Mouse (Mus musculus): ENCODE measurements around the gene Tbl3. TPM values are rescaled to one million over a fixed set of nuclear protein-coding genes. Genes with fewer than 3 reads are reported as not detected.

Tbl3 gene
- polyA plus RNA-seq, 1 experiment from 2014 or later: 25.2 TPM

- no peak overlapping the region for H3K4me2 ChIP-seq (replicated peaks; ENCODE audit: low read depth)
- no peak for ATAC-seq
- H3K27me3 ChIP-seq (replicated peaks; ENCODE audit: control insufficient read depth, insufficient read depth, low read length): no peaks in the 10 kb centered on the region
- no peaks in the 10 kb centered on the region for H3K9me3 ChIP-seq (ENCODE audit: control insufficient read depth)
- 99% methylated on average over 3 of the region's 3 CpGs for WGBS
- no peaks in the 10 kb centered on the region; the same call in 1 of the 2 replicates for H3K4me1 ChIP-seq (replicated peaks; ENCODE audit: control insufficient read depth, insufficient read depth, low read length)
- H3K9ac ChIP-seq (ENCODE audit: low read depth, low read length): no peak overlapping the region
- no peak for TF ChIP-seq CTCF (IDR thresholded peaks at IDR 0.05; ENCODE audit: low read depth)
- peaks cover 36% of the 10 kb centered on the region; the same call in 1 of the 2 replicates for H3K36me3 ChIP-seq (ENCODE audit: control insufficient read depth, insufficient read depth)
- H3K4me3 ChIP-seq (ENCODE audit: low read depth, low read length): no peak overlapping the region
- no peak overlapping the region for H3K27ac ChIP-seq (ENCODE audit: low read depth, low read length)
Measured at GRCm38 (mm10) chr17:24705821-24706220, 1.6 kb downstream of the Tbl3 start.

DNA sequence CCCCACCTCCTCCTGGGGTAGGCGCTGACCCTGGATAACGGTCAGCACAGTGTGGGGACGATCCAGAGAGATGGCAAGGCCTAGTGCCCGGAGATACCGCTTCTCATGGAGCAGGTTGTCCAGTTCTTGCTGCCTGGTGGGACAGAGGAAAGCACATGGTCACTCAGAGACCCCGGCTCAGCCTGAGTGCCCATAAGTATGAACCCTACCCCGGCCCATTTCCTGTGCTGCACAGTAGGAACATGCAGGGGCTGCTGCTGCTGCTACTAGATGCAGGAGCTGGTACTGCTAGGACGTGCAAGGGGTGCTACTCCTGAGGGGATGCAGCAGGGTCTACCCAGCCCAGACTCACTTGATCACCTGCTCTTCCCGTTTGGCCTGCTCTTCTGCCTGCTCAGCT lies 6.2 kb downstream of the Tbl3 start:
- no peak for ATAC-seq
- H3K27ac ChIP-seq (ENCODE audit: low read depth, low read length): peak overlapping the region; percentile 28; the same call in 1 of the 2 replicates
- no peaks in the 10 kb centered on the region; the same call in 1 of the 2 replicates for H3K4me1 ChIP-seq (replicated peaks; ENCODE audit: control insufficient read depth, insufficient read depth, low read length)
- TF ChIP-seq CTCF (IDR thresholded peaks at IDR 0.05; ENCODE audit: low read depth): no peak
- H3K4me3 ChIP-seq (ENCODE audit: low read depth, low read length): no peak overlapping the region
- H3K4me2 ChIP-seq (replicated peaks; ENCODE audit: low read depth): peak overlapping the region; percentile 62; the same call in 1 of the 2 replicates
- no peak overlapping the region for H3K9ac ChIP-seq (ENCODE audit: low read depth, low read length)
- 91% methylated on average over 9 of the region's 9 CpGs for WGBS
- H3K36me3 ChIP-seq (ENCODE audit: control insufficient read depth, insufficient read depth): peaks cover 48% of the 10 kb centered on the region; the same call in 1 of the 2 replicates
- H3K27me3 ChIP-seq (replicated peaks; ENCODE audit: control insufficient read depth, insufficient read depth, low read length): no peaks in the 10 kb centered on the region
- no peaks in the 10 kb centered on the region for H3K9me3 ChIP-seq (ENCODE audit: control insufficient read depth)

DNA sequence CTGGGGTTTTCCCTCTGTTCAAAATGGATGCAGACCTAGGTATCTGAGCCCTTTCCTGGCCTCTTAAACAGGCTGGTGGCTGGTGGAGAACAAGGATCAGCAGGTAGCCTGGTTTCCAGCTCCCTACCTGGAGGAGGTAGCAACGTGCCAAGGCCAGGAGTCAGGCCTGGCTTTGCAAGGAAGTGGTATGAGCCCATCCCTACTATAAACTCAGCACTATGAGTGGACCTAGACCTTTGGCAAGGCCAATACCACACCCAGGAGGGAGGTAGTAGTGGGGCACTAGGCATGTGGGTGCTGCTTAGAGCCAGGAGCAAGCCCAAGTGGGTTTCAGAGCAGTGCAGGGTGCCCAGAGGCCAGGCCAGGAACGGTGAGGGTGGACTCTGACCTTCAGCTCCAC lies 8.0 kb downstream of the Tbl3 start:
- no peaks in the 10 kb centered on the region; the same call in 1 of the 2 replicates for H3K4me1 ChIP-seq (replicated peaks; ENCODE audit: control insufficient read depth, insufficient read depth, low read length)
- peak; percentile 26; the same call in 1 of the 2 replicates for TF ChIP-seq CTCF (IDR thresholded peaks at IDR 0.05; ENCODE audit: low read depth)
- peak overlapping the region; percentile 40; the same call in 1 of the 2 replicates for H3K9ac ChIP-seq (ENCODE audit: low read depth, low read length)
- H3K27ac ChIP-seq (ENCODE audit: low read depth, low read length): peak overlapping the region; percentile 91
- peaks cover 40% of the 10 kb centered on the region; the same call in 1 of the 2 replicates for H3K36me3 ChIP-seq (ENCODE audit: control insufficient read depth, insufficient read depth)
- no peaks in the 10 kb centered on the region for H3K27me3 ChIP-seq (replicated peaks; ENCODE audit: control insufficient read depth, insufficient read depth, low read length)
- H3K9me3 ChIP-seq (ENCODE audit: control insufficient read depth): no peaks in the 10 kb centered on the region
- peak; percentile 80 for ATAC-seq
- H3K4me2 ChIP-seq (replicated peaks; ENCODE audit: low read depth): peak overlapping the region; percentile 62
- peak overlapping the region; percentile 23; the same call in 1 of the 2 replicates for H3K4me3 ChIP-seq (ENCODE audit: low read depth, low read length)
- WGBS: 30% methylated on average over 2 of the region's 2 CpGs

- no peak for ATAC-seq
- Histone ChIP-seq H3K4me1 (replicated peaks; ENCODE audit: control insufficient read depth, insufficient read depth, low read length) (no peaks in the 10 kb centered on the region; the same call in 1 of the 2 replicates), H3K27ac (ENCODE audit: low read depth, low read length) (peak overlapping the region; percentile 91), H3K9ac (ENCODE audit: low read depth, low read length) (peak overlapping the region; percentile 40), H3K27me3 (replicated peaks; ENCODE audit: control insufficient read depth, insufficient read depth, low read length) (no peaks in the 10 kb centered on the region), H3K9me3 (ENCODE audit: control insufficient read depth) (no peaks in the 10 kb centered on the region), H3K36me3 (ENCODE audit: control insufficient read depth, insufficient read depth) (peaks cover 33% of the 10 kb centered on the region; the same call in 1 of the 2 replicates), H3K4me3 (ENCODE audit: low read depth, low read length) (peak overlapping the region; percentile 14), H3K4me2 (replicated peaks; ENCODE audit: low read depth) (peak overlapping the region; percentile 62)
- no peak for TF ChIP-seq CTCF (IDR thresholded peaks at IDR 0.05; ENCODE audit: low read depth)
- WGBS: 46% methylated on average over 9 of the region's 9 CpGs
Measured at GRCm38 (mm10) chr17:24698715-24699114, 8.7 kb downstream of the Tbl3 start.

GRCm38 (mm10) chr17:24697985-24698384 lies 9.5 kb downstream of the Tbl3 start:
- ATAC-seq: peak; percentile 39
- 15% methylated on average over 5 of the region's 5 CpGs for WGBS
- H3K9ac ChIP-seq (ENCODE audit: low read depth, low read length): peak overlapping the region; percentile 40; the same call in 1 of the 2 replicates

GRCm38 (mm10) chr17:24696011-24696697 lies 11.3 kb downstream of the Tbl3 start, which contains the start of the genes Gfer and Noxo1:
Gfer (minus strand) TSS chr17:24696156.
Noxo1 (plus strand) TSS chr17:24696234.
- TF ChIP-seq CTCF (IDR thresholded peaks at IDR 0.05; ENCODE audit: low read depth): peak; percentile 61
- peaks cover 26% of the 10 kb centered on the region; the same call in 1 of the 2 replicates for H3K36me3 ChIP-seq (ENCODE audit: control insufficient read depth, insufficient read depth)
- H3K4me1 ChIP-seq (replicated peaks; ENCODE audit: control insufficient read depth, insufficient read depth, low read length): no peaks in the 10 kb centered on the region; the same call in 1 of the 2 replicates
- H3K4me3 ChIP-seq (ENCODE audit: low read depth, low read length): peak within 1 kb of the TSS; percentile 86
- H3K27me3 ChIP-seq (replicated peaks; ENCODE audit: control insufficient read depth, insufficient read depth, low read length): no peaks in the 10 kb centered on the region
- WGBS: under 1% methylated on average over 69 of the region's 76 CpGs
- peak within 1 kb of the TSS; percentile 82 for H3K4me2 ChIP-seq (replicated peaks; ENCODE audit: low read depth)
- H3K27ac ChIP-seq (ENCODE audit: low read depth, low read length): peak within 1 kb of the TSS; percentile 91
- peak within 1 kb of the TSS; percentile 71 for H3K9ac ChIP-seq (ENCODE audit: low read depth, low read length)
- H3K9me3 ChIP-seq (ENCODE audit: control insufficient read depth): no peaks in the 10 kb centered on the region
- peak; percentile 78 for ATAC-seq

More at GRCm38 (mm10) chr17:24697985-24698384, 9.5 kb downstream of the Tbl3 start:
- Histone ChIP-seq H3K4me3 (ENCODE audit: low read depth, low read length) (peak overlapping the region; percentile 14), H3K27ac (ENCODE audit: low read depth, low read length) (peak overlapping the region; percentile 91), H3K27me3 (replicated peaks; ENCODE audit: control insufficient read depth, insufficient read depth, low read length) (no peaks in the 10 kb centered on the region), H3K9me3 (ENCODE audit: control insufficient read depth) (no peaks in the 10 kb centered on the region), H3K4me2 (replicated peaks; ENCODE audit: low read depth) (peak overlapping the region; percentile 62), H3K36me3 (ENCODE audit: control insufficient read depth, insufficient read depth) (peaks cover 34% of the 10 kb centered on the region; the same call in 1 of the 2 replicates), H3K4me1 (replicated peaks; ENCODE audit: control insufficient read depth, insufficient read depth, low read length) (no peaks in the 10 kb centered on the region; the same call in 1 of the 2 replicates)
- TF ChIP-seq CTCF (IDR thresholded peaks at IDR 0.05; ENCODE audit: low read depth): no peak
